Mouse (Mus musculus) heart, embryonic 11.5 days (tissue): ENCODE results near the gene B4galt3. TPM values are rescaled to one million over a fixed set of nuclear protein-coding genes. Genes with fewer than 3 reads are reported as not detected.

ENCODE experiments used
- ATAC-seq: fragments of 200-750 bp; cut with Nextera tagmentation; replicated peaks from 2 replicates; pipeline ENCODE4 v1.8.0; 2017; ENCODE audit warnings: moderate library complexity; ENCODE audit not compliant: insufficient number of reproducible peaks, low FRiP score, low TSS enrichment
- H3K27ac ChIP-seq: fragments of 300-500 bp; sonication (generic); 2 replicates; pipeline ENCODE4 v1.5.1; 2014; ENCODE audit warnings: mild to moderate bottlenecking, low read depth, low read length
- H3K27me3 ChIP-seq: fragments of 300-500 bp; sonication (generic); 2 replicates; pipeline ENCODE4 v1.6.1; 2014; ENCODE audit warnings: mild to moderate bottlenecking, low read length, mixed read lengths; ENCODE audit not compliant: control insufficient read depth, insufficient read depth
- H3K36me3 ChIP-seq: fragments of 300-500 bp; sonication (generic); 2 replicates; pipeline ENCODE4 v1.6.1; 2014; ENCODE audit warnings: mild to moderate bottlenecking, low read length, moderate library complexity, mixed read lengths; ENCODE audit not compliant: control insufficient read depth, insufficient read depth
- H3K4me1 ChIP-seq: fragments of 300-500 bp; sonication (generic); 2 replicates; pipeline ENCODE4 v1.6.1; 2014; ENCODE audit warnings: low read length; ENCODE audit not compliant: control insufficient read depth, insufficient read depth
- H3K4me2 ChIP-seq: fragments of 300-500 bp; sonication (generic); 2 replicates; pipeline ENCODE4 v1.6.1; 2014; ENCODE audit warnings: mild to moderate bottlenecking, moderate library complexity
- H3K4me3 ChIP-seq: fragments of 300-500 bp; sonication (generic); 2 replicates; pipeline ENCODE4 v1.5.1; 2014; ENCODE audit warnings: low read depth, low read length
- H3K9ac ChIP-seq: fragments of 300-500 bp; sonication (generic); 2 replicates; pipeline ENCODE4 v1.6.1; 2014; ENCODE audit warnings: mild to moderate bottlenecking, low read depth, low read length, moderate library complexity
- H3K9me3 ChIP-seq: fragments of 300-500 bp; sonication (generic); replicated peaks from 2 replicates; pipeline ENCODE4 v1.6.1; 2016; ENCODE audit warnings: low read length; ENCODE audit not compliant: control insufficient read depth
- WGBS: fragments of 180-500 bp; shearing (Covaris S2); extraction: QIAGEN DNeasy Blood & Tissue Kit; methylation state at CpG from one replicate; pipeline ENCODE4 v1.1.7; 2014; ENCODE audit not compliant: insufficient replicate concordance; 5-methylcytosine and 5-hydroxymethylcytosine counted together
- polyA plus RNA-seq: library from polyadenylated mRNA; unstranded; fragments of >200 nt; fragmentation: Nextera tagmentation; extraction: Ambion mirVana; gene quantifications from 2 replicates; pipeline ENCODE4 v1.2.1, GENCODE M21; 2014

The B4galt3 gene
- polyA plus RNA-seq, 1 experiment from 2014 or later = 49.4 TPM

- Histone ChIP-seq H3K4me3 (no peak overlapping the region), H3K9me3 (no peaks in the 10 kb centered on the region), H3K9ac (no peak overlapping the region), H3K27ac (no peak overlapping the region), H3K4me1 (peaks cover 13% of the 10 kb centered on the region), H3K27me3 (no peaks in the 10 kb centered on the region), H3K4me2 (no peak overlapping the region), H3K36me3 (no peaks in the 10 kb centered on the region)
- 86% methylated on average over 24 of the region's 24 CpGs for WGBS
- no peak for ATAC-seq
These were observed 13.9 kb upstream of the B4galt3 start for GRCm38 (mm10) chr1:171256095-171256818.

GRCm38 (mm10) chr1:171256937-171257548, 13.1 kb upstream of the B4galt3 start:
- H3K36me3 ChIP-seq = no peaks in the 10 kb centered on the region
- 62% methylated on average over 15 of the region's 15 CpGs for WGBS
- no peak overlapping the region for H3K27ac ChIP-seq
- H3K4me1 ChIP-seq = peaks cover 6% of the 10 kb centered on the region; the same call in 1 of the 2 replicates
- H3K4me3 ChIP-seq = no peak overlapping the region
- H3K9ac ChIP-seq = no peak overlapping the region
- no peak overlapping the region for H3K4me2 ChIP-seq
- no peak for ATAC-seq
- no peaks in the 10 kb centered on the region for H3K27me3 ChIP-seq
- no peaks in the 10 kb centered on the region for H3K9me3 ChIP-seq

GRCm38 (mm10) chr1:171257781-171258180, 12.3 kb upstream of the B4galt3 start:
- Histone ChIP-seq H3K27me3 (no peaks in the 10 kb centered on the region), H3K4me3 (no peak overlapping the region), H3K9ac (no peak overlapping the region), H3K4me2 (no peak overlapping the region), H3K36me3 (no peaks in the 10 kb centered on the region), H3K9me3 (no peaks in the 10 kb centered on the region), H3K4me1 (peaks cover 3% of the 10 kb centered on the region; the same call in 1 of the 2 replicates), H3K27ac (no peak overlapping the region)
- WGBS = 84% methylated on average over 9 of the region's 9 CpGs
- ATAC-seq = no peak

GRCm38 (mm10) chr1:171258921-171259320, 11.2 kb upstream of the B4galt3 start:
- Histone ChIP-seq H3K4me2 (peak overlapping the region; percentile 11), H3K27ac (no peak overlapping the region), H3K9ac (peak overlapping the region; percentile 54), H3K27me3 (no peaks in the 10 kb centered on the region), H3K36me3 (no peaks in the 10 kb centered on the region), H3K9me3 (no peaks in the 10 kb centered on the region), H3K4me1 (peaks cover 6% of the 10 kb centered on the region; the same call in 1 of the 2 replicates), H3K4me3 (no peak overlapping the region)
- ATAC-seq = no peak
- WGBS = 53% methylated on average over 17 of the region's 17 CpGs

GRCm38 (mm10) chr1:171260316-171260715, 9.8 kb upstream of the B4galt3 start:
- H3K9ac ChIP-seq = no peak overlapping the region
- H3K27ac ChIP-seq = no peak overlapping the region
- no peaks in the 10 kb centered on the region for H3K36me3 ChIP-seq
- H3K9me3 ChIP-seq = no peaks in the 10 kb centered on the region
- WGBS = 71% methylated on average over 3 of the region's 3 CpGs
- H3K4me2 ChIP-seq = no peak overlapping the region
- no peak for ATAC-seq
- no peak overlapping the region for H3K4me3 ChIP-seq
- H3K27me3 ChIP-seq = no peaks in the 10 kb centered on the region
- peaks cover 6% of the 10 kb centered on the region; the same call in 1 of the 2 replicates for H3K4me1 ChIP-seq

GRCm38 (mm10) chr1:171262594-171263130, 7.5 kb upstream of the B4galt3 start:
- Histone ChIP-seq H3K27me3 (no peaks in the 10 kb centered on the region), H3K4me2 (peak overlapping the region; percentile 62)

GRCm38 (mm10) chr1:171263185-171263611, 6.9 kb upstream of the B4galt3 start:
- peak overlapping the region; percentile 36; the same call in 1 of the 2 replicates for H3K4me3 ChIP-seq
- ATAC-seq = peak; percentile 72
- 5% methylated on average over 2 of the region's 2 CpGs for WGBS

More at GRCm38 (mm10) chr1:171262594-171263130, 7.5 kb upstream of the B4galt3 start:
- Histone ChIP-seq H3K4me3 (peak overlapping the region; percentile 36), H3K36me3 (no peaks in the 10 kb centered on the region), H3K9ac (peak overlapping the region; percentile 68), H3K9me3 (no peaks in the 10 kb centered on the region), H3K4me1 (peaks cover 6% of the 10 kb centered on the region; the same call in 1 of the 2 replicates), H3K27ac (peak overlapping the region; percentile 46)
- WGBS = 4% methylated on average over 8 of the region's 8 CpGs
- peak; percentile 51 for ATAC-seq

GRCm38 (mm10) chr1:171263666-171264461, 6.3 kb upstream of the B4galt3 start:
- Histone ChIP-seq H3K27me3 (no peaks in the 10 kb centered on the region), H3K27ac (peak overlapping the region; percentile 46), H3K9ac (0 out of 2 replicates have a peak overlapping the region, but pooled peaks have one; percentile 24), H3K4me3 (no peak overlapping the region), H3K36me3 (no peaks in the 10 kb centered on the region), H3K9me3 (no peaks in the 10 kb centered on the region), H3K4me2 (peak overlapping the region; percentile 62; the same call in 1 of the 2 replicates), H3K4me1 (peaks cover 6% of the 10 kb centered on the region; the same call in 1 of the 2 replicates)
- ATAC-seq = no peak
- 80% methylated on average over 3 of the region's 3 CpGs for WGBS

More at GRCm38 (mm10) chr1:171263185-171263611, 6.9 kb upstream of the B4galt3 start:
- H3K4me1 ChIP-seq = peaks cover 6% of the 10 kb centered on the region; the same call in 1 of the 2 replicates
- H3K36me3 ChIP-seq = no peaks in the 10 kb centered on the region
- peak overlapping the region; percentile 46 for H3K27ac ChIP-seq
- H3K9me3 ChIP-seq = no peaks in the 10 kb centered on the region
- no peaks in the 10 kb centered on the region for H3K27me3 ChIP-seq
- 0 out of 2 replicates have a peak overlapping the region, but pooled peaks have one; percentile 24 for H3K9ac ChIP-seq
- H3K4me2 ChIP-seq = peak overlapping the region; percentile 62
